Comparison of ENCODE assay signal across 14 mouse cellular contexts in genomic region chr5:118645196-118645805, GRCm38 (mm10).
A peak's percentile ranks its signal among the peaks of the same experiment; 100 is the strongest.
DNase-seq lines count a peak whose midpoint lies in the region; ATAC-seq and TF ChIP-seq lines count a peak whose summit lies in the region.
"Had no signal": no experiment of that assay in that cellular context is flagged by ENCODE, and none has a peak within 500 bp of the region (broad histone marks: within the 10 kb centered on the region; RNA-seq: fewer than 3 reads in every experiment).

No protein-coding gene starts in this region.

- peaks cover 10% of the 10 kb centered on the region for H3K4me1 ChIP-seq in lung, embryonic 14.5 days (ENCODE audit: insufficient read depth)
- peaks cover 6% of the 10 kb centered on the region; the same call in 1 of the 2 replicates for H3K4me1 ChIP-seq in stomach, postnatal 0 days (replicated peaks; ENCODE audit: control insufficient read depth, insufficient read depth)
- peaks cover 13% of the 10 kb centered on the region; the same call in 1 of the 2 replicates for H3K4me1 ChIP-seq in midbrain, embryonic 11.5 days (ENCODE audit: control insufficient read depth, insufficient read depth, low read length)

- H3K9ac ChIP-seq in lung, embryonic 14.5 days: no peak overlapping the region
- H3K9ac ChIP-seq in stomach, postnatal 0 days (ENCODE audit: low read length): no peak overlapping the region
- H3K9ac ChIP-seq in midbrain, embryonic 11.5 days (ENCODE audit: low read length): no peak overlapping the region
- H3K9ac ChIP-seq: embryonic facial prominence, embryonic 12.5 days; hindbrain, embryonic 14.5 days; liver, embryonic 15.5 days; stomach, embryonic 15.5 days had no signal

- H3K4me3 ChIP-seq in lung, embryonic 14.5 days (ENCODE audit: low read depth, low read length): no peak overlapping the region
- no peak overlapping the region for H3K4me3 ChIP-seq in stomach, postnatal 0 days (ENCODE audit: low read depth, low read length)
- no peak overlapping the region for H3K4me3 ChIP-seq in midbrain, embryonic 11.5 days (ENCODE audit: low read depth, low read length)
- H3K4me3 ChIP-seq: embryonic facial prominence, embryonic 12.5 days; liver, embryonic 15.5 days; stomach, embryonic 15.5 days had no signal

- TF ChIP-seq EP300 in stomach, postnatal 0 days (optimal IDR thresholded peaks at IDR 0.05): no peak

- 57% methylated on average over 10 of the region's 10 CpGs for WGBS in lung, embryonic 14.5 days
- WGBS in stomach, postnatal 0 days: 73% methylated on average over 10 of the region's 10 CpGs
- WGBS in midbrain, embryonic 11.5 days: 83% methylated on average over 10 of the region's 10 CpGs

- no peak for DNase-seq in frontal cortex, postnatal 25 days (ENCODE audit: low spot score in 2 of 2)
- peak; percentile 44 for DNase-seq in lung, embryonic 14.5 days
- no peak for DNase-seq in lung, adult 18-20 months
- peak; percentile 34 for DNase-seq in heart, postnatal 4 days
- DNase-seq in stomach, postnatal 0 days (ENCODE audit: low spot score): no peak
- DNase-seq in midbrain, embryonic 11.5 days (ENCODE audit: low spot score, missing footprints): no peak
- DNase-seq in adrenal gland, adult 18-20 months (ENCODE audit: low spot score in 2 of 2): no peak
- DNase-seq: cerebellum, adult 11-12 months had no signal

- H3K27me3 ChIP-seq in lung, embryonic 14.5 days (ENCODE audit: insufficient read depth, low read length): no peaks in the 10 kb centered on the region
- H3K27me3 ChIP-seq in stomach, postnatal 0 days (ENCODE audit: control insufficient read depth, insufficient read depth, low read length): no peaks in the 10 kb centered on the region
- no peaks in the 10 kb centered on the region for H3K27me3 ChIP-seq in midbrain, embryonic 11.5 days (ENCODE audit: control insufficient read depth, insufficient read depth, low read length)
- H3K27me3 ChIP-seq: embryonic facial prominence, embryonic 12.5 days; liver, embryonic 15.5 days; stomach, embryonic 15.5 days had no signal

- peak; percentile 31; the same call in 1 of the 2 replicates for ATAC-seq in frontal cortex, adult (ENCODE audit: low TSS enrichment)
- ATAC-seq in lung, embryonic 14.5 days (ENCODE audit: insufficient read depth): no peak
- peak; percentile 73 for ATAC-seq in stomach, postnatal 0 days (ENCODE audit: low FRiP score, low TSS enrichment)
- ATAC-seq in midbrain, embryonic 11.5 days (ENCODE audit: low FRiP score): no peak
- ATAC-seq: forebrain, embryonic 14.5 days had no signal

- no peaks in the 10 kb centered on the region for H3K9me3 ChIP-seq in lung, embryonic 14.5 days (ENCODE audit: low read depth, low read length)
- H3K9me3 ChIP-seq in stomach, postnatal 0 days (ENCODE audit: control insufficient read depth, low read length): no peaks in the 10 kb centered on the region
- H3K9me3 ChIP-seq in midbrain, embryonic 11.5 days (ENCODE audit: control insufficient read depth, low read length): no peaks in the 10 kb centered on the region
- H3K9me3 ChIP-seq: embryonic facial prominence, embryonic 12.5 days; liver, embryonic 15.5 days; stomach, embryonic 15.5 days had no signal

- H3K36me3 ChIP-seq in lung, embryonic 14.5 days (ENCODE audit: insufficient read depth): no peaks in the 10 kb centered on the region
- H3K36me3 ChIP-seq in stomach, postnatal 0 days (ENCODE audit: control insufficient read depth, insufficient read depth, low read length): no peaks in the 10 kb centered on the region
- no peaks in the 10 kb centered on the region for H3K36me3 ChIP-seq in midbrain, embryonic 11.5 days (ENCODE audit: control insufficient read depth, insufficient read depth, low read length)
- H3K36me3 ChIP-seq: embryonic facial prominence, embryonic 12.5 days; stomach, embryonic 15.5 days had no signal

- no peak overlapping the region for H3K4me2 ChIP-seq in lung, embryonic 14.5 days
- H3K4me2 ChIP-seq in stomach, postnatal 0 days (replicated peaks; ENCODE audit: low read depth): no peak overlapping the region
- H3K4me2 ChIP-seq in midbrain, embryonic 11.5 days: no peak overlapping the region
- H3K4me2 ChIP-seq: embryonic facial prominence, embryonic 12.5 days; hindbrain, embryonic 14.5 days; liver, embryonic 15.5 days; stomach, embryonic 15.5 days had no signal

- TF ChIP-seq CTCF in lung, embryonic 14.5 days (IDR thresholded peaks at IDR 0.05; ENCODE audit: low read depth): 0 out of 2 replicates have a peak, but pooled peaks have one; percentile 29
- no peak for TF ChIP-seq CTCF in stomach, postnatal 0 days (IDR thresholded peaks at IDR 0.05; ENCODE audit: low read depth)

- H3K27ac ChIP-seq in lung, embryonic 14.5 days (ENCODE audit: low read depth): no peak overlapping the region
- no peak overlapping the region for H3K27ac ChIP-seq in stomach, postnatal 0 days (replicated peaks)
- H3K27ac ChIP-seq in midbrain, embryonic 11.5 days (ENCODE audit: low read depth, low read length): no peak overlapping the region
- H3K27ac ChIP-seq: embryonic facial prominence, embryonic 12.5 days; hindbrain, embryonic 14.5 days; stomach, embryonic 15.5 days had no signal

Comparison
In these comparisons a context has a peak if more than half of its experiments do, and no peak if none do; other contexts are left out.
1. DNase-seq: peak in lung, embryonic 14.5 days (single experiment) and heart, postnatal 4 days (single experiment); none in frontal cortex, postnatal 25 days (0 of 2), lung, adult 18-20 months (0 of 2), stomach, postnatal 0 days (single experiment), midbrain, embryonic 11.5 days (single experiment) and adrenal gland, adult 18-20 months (0 of 2).
2. ATAC-seq: peak in frontal cortex, adult (single experiment) and stomach, postnatal 0 days (single experiment); none in lung, embryonic 14.5 days (single experiment) and midbrain, embryonic 11.5 days (single experiment).